Mouse (Mus musculus): ENCODE results near the gene AU040320. TPM values are rescaled to one million over a fixed set of nuclear protein-coding genes. Genes with fewer than 3 reads are reported as not detected.

AU040320 gene
- total and polyA plus RNA-seq, 3 experiments = 3.0 to 17.0 (median 15.2) TPM

DNA sequence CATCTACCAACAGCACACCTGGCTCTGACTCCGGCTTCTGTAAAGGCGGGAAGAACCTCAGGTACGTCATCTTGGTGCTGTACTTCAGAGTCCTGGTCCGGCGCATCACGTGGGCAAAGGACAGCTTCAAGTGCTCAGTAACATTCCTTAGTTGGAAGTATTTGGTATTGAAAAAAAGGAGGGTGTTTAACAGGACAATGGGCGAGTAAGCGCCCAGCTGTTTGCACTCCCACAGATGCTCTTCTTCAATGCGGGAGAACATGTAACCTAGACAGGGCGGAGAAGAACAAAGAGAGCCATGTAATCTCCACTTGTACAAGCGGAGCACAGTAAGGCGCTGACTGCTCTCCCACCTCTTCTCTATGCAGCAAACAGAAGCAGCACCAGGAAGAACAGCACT lies 115.4 kb downstream of the AU040320 start:
- Histone ChIP-seq H3K27me3 (replicated peaks) (no peaks in the 10 kb centered on the region), H3K36me3 (replicated peaks in 1 of 2; ENCODE audit: control insufficient read depth in 1 of 2, insufficient read depth in 1 of 2, low read length in 1 of 2) (peaks cover 23 to 64% of the 10 kb centered on the region in 2 experiments), H3K4me3 (replicated peaks in 1 of 3; ENCODE audit: low read depth in 2 of 3, low read length in 2 of 3, poor library complexity in 1 of 3) (no peak overlapping the region), H3K79me2 (replicated peaks; ENCODE audit: control insufficient read depth, extremely low read depth, insufficient read depth, poor library complexity, severe bottlenecking) (no peaks in the 10 kb centered on the region), H3K27ac (ENCODE audit: insufficient read depth, low read depth) (no peak overlapping the region), H3K4me1 (ENCODE audit: control insufficient read depth in 1 of 2, insufficient read depth in 2 of 2) (no peaks in the 10 kb centered on the region), H3K9ac (ENCODE audit: insufficient read depth, low read depth) (no peak overlapping the region), H3K4me2 (ENCODE audit: insufficient read depth, low read depth, poor library complexity, severe bottlenecking) (no peak overlapping the region), H3K9me3 (replicated peaks; ENCODE audit: low read length) (no peaks in the 10 kb centered on the region)
- DNase-seq (ENCODE audit: extremely low read depth) = no peak
- TF ChIP-seq GABPA (IDR thresholded peaks at IDR 0.05; ENCODE audit: insufficient replicate concordance, low read depth, low read length) (no peak), RAD21 (IDR thresholded peaks at IDR 0.05; ENCODE audit: low read depth, low read length) (no peak), BHLHE40 (IDR thresholded peaks at IDR 0.05; ENCODE audit: low read depth, low read length) (no peak), CHD1 (IDR thresholded peaks at IDR 0.05; ENCODE audit: low read depth, low read length) (no peak), ZC3H11A (IDR thresholded peaks at IDR 0.05; ENCODE audit: low read depth, low read length) (no peak), CHD2 (IDR thresholded peaks at IDR 0.05; ENCODE audit: low read length) (no peak), HCFC1 (IDR thresholded peaks at IDR 0.05; ENCODE audit: low read depth, low read length) (no peak), MEF2A (IDR thresholded peaks at IDR 0.05; ENCODE audit: borderline replicate concordance, low read depth, low read length) (no peak), ZMIZ1 (IDR thresholded peaks at IDR 0.05; ENCODE audit: low read depth, low read length) (no peak), CTCF (conservative IDR thresholded peaks at IDR 0.05 in 1 of 2, IDR thresholded peaks at IDR 0.05 in 1 of 2; ENCODE audit: low read depth in 2 of 2, low read length in 2 of 2) (no peak), ZKSCAN1 (IDR thresholded peaks at IDR 0.05; ENCODE audit: borderline replicate concordance, low read depth, low read length) (no peak), JUND (conservative IDR thresholded peaks at IDR 0.05; ENCODE audit: low read depth, low read length) (no peak), JUN (IDR thresholded peaks at IDR 0.05; ENCODE audit: insufficient read depth, low read depth, low read length) (no peak), NRF1 (IDR thresholded peaks at IDR 0.05; ENCODE audit: low read depth, low read length) (no peak)
- dilution Hi-C loops (cut with MboI; ENCODE audit: extremely low pct_ligation_motif_present, extremely low pct_unique_long_range_greater_than_20kb, low sequenced_read_pairs) = no loop called here
- in situ Hi-C loops (cut with MboI; ENCODE audit: low pct_ligation_motif_present, low pct_unique_long_range_greater_than_20kb, low sequenced_read_pairs) = no loop called here

DNA sequence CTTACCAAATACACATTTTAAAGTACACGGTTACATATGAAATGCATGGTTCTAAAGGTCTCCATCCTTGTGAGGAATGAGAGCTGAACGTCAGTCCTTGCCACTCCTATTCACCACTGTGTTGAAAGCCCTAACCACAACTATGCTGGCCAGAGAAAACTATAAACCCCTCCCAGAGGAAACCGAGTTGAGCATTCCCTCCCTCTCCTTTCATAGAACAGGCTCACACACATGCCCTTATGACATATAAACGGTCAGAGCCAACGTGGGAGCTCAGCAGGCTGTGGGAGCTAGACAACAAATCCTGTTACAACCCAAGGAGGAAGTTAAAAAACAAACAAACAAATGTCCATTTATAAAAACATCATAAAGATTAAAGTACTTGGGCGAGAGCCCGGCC lies 119.4 kb downstream of the AU040320 start:
- dilution Hi-C loops (cut with MboI; ENCODE audit: extremely low pct_ligation_motif_present, extremely low pct_unique_long_range_greater_than_20kb, low sequenced_read_pairs) (no loop called here), in situ Hi-C loops (cut with MboI; ENCODE audit: low pct_ligation_motif_present, low pct_unique_long_range_greater_than_20kb, low sequenced_read_pairs) (no loop called here)
- Histone ChIP-seq H3K4me2 (ENCODE audit: insufficient read depth, low read depth, poor library complexity, severe bottlenecking) (no peak overlapping the region), H3K27me3 (replicated peaks) (no peaks in the 10 kb centered on the region), H3K4me3 (replicated peaks in 1 of 3; ENCODE audit: low read depth in 2 of 3, low read length in 2 of 3, poor library complexity in 1 of 3) (no peak overlapping the region), H3K4me1 (ENCODE audit: control insufficient read depth in 1 of 2, insufficient read depth in 2 of 2) (no peaks in the 10 kb centered on the region), H3K27ac (ENCODE audit: insufficient read depth, low read depth) (no peak overlapping the region), H3K79me2 (replicated peaks; ENCODE audit: control insufficient read depth, extremely low read depth, insufficient read depth, poor library complexity, severe bottlenecking) (no peaks in the 10 kb centered on the region), H3K36me3 (replicated peaks in 1 of 2; ENCODE audit: control insufficient read depth in 1 of 2, insufficient read depth in 1 of 2, low read length in 1 of 2) (peaks cover 13 to 59% of the 10 kb centered on the region in 2 experiments), H3K9me3 (replicated peaks; ENCODE audit: low read length) (no peaks in the 10 kb centered on the region), H3K9ac (ENCODE audit: insufficient read depth, low read depth) (no peak overlapping the region)
- TF ChIP-seq TBP (conservative IDR thresholded peaks at IDR 0.05; ENCODE audit: low read depth, low read length) (no peak), NRF1 (IDR thresholded peaks at IDR 0.05; ENCODE audit: low read depth, low read length) (no peak), MEF2A (IDR thresholded peaks at IDR 0.05; ENCODE audit: borderline replicate concordance, low read depth, low read length) (no peak), ZMIZ1 (IDR thresholded peaks at IDR 0.05; ENCODE audit: low read depth, low read length) (no peak), KAT2A (IDR thresholded peaks at IDR 0.05; ENCODE audit: insufficient replicate concordance, low read length) (no peak), HCFC1 (IDR thresholded peaks at IDR 0.05; ENCODE audit: low read depth, low read length) (no peak), POLR2AphosphoS2 (IDR thresholded peaks at IDR 0.05; ENCODE audit: low read depth, low read length) (no peak), NELFE (IDR thresholded peaks at IDR 0.05; ENCODE audit: low read depth, low read length) (no peak), POLR2A (IDR thresholded peaks at IDR 0.05; ENCODE audit: low read depth, low read length) (no peak), RAD21 (IDR thresholded peaks at IDR 0.05; ENCODE audit: low read depth, low read length) (no peak), TCF12 (IDR thresholded peaks at IDR 0.05; ENCODE audit: low read depth, low read length) (no peak), CHD2 (IDR thresholded peaks at IDR 0.05; ENCODE audit: low read length) (no peak), ZNF384 (IDR thresholded peaks at IDR 0.05; ENCODE audit: low read depth, low read length) (no peak), ELF1 (IDR thresholded peaks at IDR 0.05; ENCODE audit: low read depth, low read length) (no peak), MYC (IDR thresholded peaks at IDR 0.05; ENCODE audit: low read depth, low read length) (no peak)
- no peak for DNase-seq (ENCODE audit: extremely low read depth)
